Mouse (Mus musculus) left cerebral cortex, adult 18-20 months (tissue): ENCODE results near the gene Fiz1. TPM values are rescaled to one million over a fixed set of nuclear protein-coding genes. Genes with fewer than 3 reads are reported as not detected.
"Not testable (repeated sequence)": the region's sequence is repeated elsewhere in the genome, so short reads cannot be mapped to it uniquely, and the experiment has no call there.

Experiments
- DNase-seq, 2 experiments: peaks; one replicate each; pipeline ENCODE4 v3.0.0; 2021 to 2022; ENCODE audit warnings: low spot score in 2 of 2, mixed read lengths in 1 of 2
- total RNA-seq, 2 experiments: library from RNA; stranded (reverse); gene quantifications; 2 replicates each; pipeline ENCODE4 v1.2.3; 2021

Gene Fiz1
- total RNA-seq, 2 experiments from 2014 or later: 23.3 to 25.7 TPM

- DNase-seq: no peak
These were observed 6.3 kb downstream of the Fiz1 start for GRCm38 (mm10) chr7:5008229-5008628.

- DNase-seq: not testable (repeated sequence)
These were observed 11.6 kb downstream of the Fiz1 start for GRCm38 (mm10) chr7:5002876-5003275.

- peak in 1 of 2 experiments; percentile 19 for DNase-seq
These were observed 14.6 kb downstream of the Fiz1 start for GRCm38 (mm10) chr7:4999876-5000275.

GRCm38 (mm10) chr7:4996934-4997333 lies 17.6 kb downstream of the Fiz1 start:
- DNase-seq: no peak

DNA sequence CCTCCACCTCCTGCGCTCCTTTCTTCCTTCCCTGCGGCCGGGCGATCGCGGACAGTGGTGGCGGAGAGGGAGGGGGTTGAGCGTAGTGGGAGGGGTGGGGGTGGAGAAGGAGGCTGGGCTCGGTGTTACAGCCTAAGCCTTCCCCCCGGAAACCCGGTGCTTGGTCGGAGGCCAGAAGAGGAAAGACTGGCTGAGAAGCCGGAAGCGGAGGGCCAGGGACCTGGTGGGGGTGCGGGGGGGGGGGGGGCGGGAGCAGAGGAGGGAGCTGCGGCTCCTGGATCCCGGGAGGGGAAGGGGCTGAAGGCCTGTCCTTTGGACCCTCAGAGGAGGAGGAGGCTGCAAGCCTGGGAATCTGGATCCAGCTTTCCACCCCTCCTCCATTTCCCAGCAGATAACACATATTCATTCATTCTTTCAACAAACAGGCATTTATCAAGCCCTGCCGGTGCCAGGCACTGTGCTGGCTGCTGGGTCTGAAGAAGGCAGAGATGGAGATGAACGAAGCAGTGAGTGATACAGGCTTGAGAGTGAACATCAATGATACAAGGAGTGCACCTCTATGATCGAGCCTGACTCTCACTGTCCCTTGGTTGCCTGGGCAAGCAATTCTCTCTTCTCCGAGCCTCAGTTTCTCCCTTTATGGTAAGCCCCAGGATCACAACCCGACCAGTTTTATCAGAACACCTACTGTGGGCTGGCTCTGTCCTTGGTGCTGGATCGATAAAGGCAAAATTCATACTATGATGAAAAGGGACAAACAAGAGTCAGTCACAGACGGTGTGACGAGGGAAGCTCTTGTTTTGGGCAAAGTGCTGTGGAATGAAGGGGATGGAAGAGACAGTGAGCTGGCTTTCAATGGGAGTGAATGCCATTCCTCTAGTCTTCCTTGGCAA lies 18.2 kb downstream of the Fiz1 start, which contains the start of gene Zfp579:
Gene Zfp579, minus strand, starts transcription at position 156 of the 893 bp plus-strand sequence.
- DNase-seq: peak; percentile 91 to 95

- DNase-seq: no peak
These were observed 19.1 kb downstream of the Fiz1 start for GRCm38 (mm10) chr7:4995268-4996002.

DNA sequence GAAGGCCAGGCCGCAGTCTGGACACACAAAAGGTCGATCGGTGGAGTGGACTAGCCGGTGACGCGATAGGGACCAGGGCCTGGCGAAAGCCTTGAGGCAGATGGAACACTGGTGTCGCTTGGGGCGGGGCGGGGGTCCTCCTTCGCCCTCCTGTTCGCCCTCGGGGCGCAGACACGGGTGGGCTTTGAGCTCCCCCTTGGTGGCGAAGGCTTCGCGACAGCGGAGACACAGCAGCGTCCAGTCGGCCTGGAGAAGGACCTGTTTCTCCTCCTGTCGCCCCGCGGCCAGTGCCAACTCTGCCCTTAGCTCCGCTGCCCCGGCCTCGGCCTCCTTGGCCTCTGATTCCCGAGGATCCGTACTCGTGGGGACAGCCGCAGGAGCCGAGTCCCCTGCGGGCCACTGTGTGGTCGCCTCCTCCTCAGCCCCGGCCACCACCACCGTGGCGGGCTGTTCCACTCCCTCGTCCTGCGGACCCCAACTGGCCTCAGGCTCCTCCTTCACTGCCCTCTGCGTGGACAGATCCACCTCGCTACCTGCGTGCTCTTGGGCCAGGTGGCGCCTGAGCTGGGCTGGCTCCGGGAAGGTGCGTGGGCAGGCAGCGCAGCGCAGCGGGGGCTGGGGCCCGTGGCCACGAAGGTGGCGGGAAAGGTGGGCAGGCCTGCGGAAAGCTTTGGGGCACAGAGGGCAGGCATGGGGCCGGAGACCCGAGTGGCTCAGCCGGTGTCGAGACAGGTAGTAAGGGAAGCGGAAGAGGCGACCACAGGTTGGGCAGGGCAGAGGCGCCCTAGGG lies 20.3 kb downstream of the Fiz1 start:
- DNase-seq: no peak

- DNase-seq: no peak
These were observed 21.0 kb downstream of the Fiz1 start for GRCm38 (mm10) chr7:4993347-4993998.

GRCm38 (mm10) chr7:4988250-4988649 lies 26.2 kb downstream of the Fiz1 start:
- DNase-seq: no peak

GRCm38 (mm10) chr7:4976832-4977231 lies 37.7 kb downstream of the Fiz1 start:
- no peak for DNase-seq

- no peak for DNase-seq
These were observed 39.0 kb downstream of the Fiz1 start for GRCm38 (mm10) chr7:4975455-4975854.

DNA sequence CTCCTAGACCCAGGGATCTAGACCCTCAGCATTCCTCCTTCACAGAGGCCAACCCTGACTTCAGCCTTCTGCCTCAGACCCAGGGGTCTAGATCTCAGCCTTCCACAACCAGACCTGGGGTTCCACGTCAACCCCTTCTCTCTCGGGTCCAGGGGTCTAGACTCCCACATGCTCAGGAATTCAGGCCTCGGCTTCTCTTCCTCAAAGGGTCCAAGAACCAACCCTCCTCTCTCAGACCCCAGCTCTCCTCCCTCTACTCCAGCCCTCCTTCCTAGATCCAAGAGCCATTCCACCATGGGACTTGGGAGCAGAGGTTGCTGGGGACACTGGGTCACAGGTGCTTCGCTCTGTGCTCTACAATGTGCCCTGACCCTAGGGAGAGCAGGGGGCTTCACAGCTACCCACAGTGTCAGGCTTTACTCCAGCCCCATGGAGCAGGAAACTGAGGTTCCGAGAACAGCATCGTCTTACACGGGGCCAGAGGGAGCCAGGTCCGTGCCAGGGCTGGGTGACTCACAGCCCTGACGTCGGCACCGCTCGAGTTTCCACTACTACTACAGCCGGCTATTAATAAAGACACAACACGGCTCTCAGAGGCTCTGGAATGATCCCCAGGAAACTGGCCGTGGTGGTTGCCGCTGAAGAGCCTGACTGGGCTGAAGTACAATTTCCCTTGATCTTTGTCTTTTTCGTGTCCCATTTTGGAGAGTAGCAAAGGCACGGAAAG lies 42.0 kb downstream of the Fiz1 start:
- DNase-seq: no peak

DNA sequence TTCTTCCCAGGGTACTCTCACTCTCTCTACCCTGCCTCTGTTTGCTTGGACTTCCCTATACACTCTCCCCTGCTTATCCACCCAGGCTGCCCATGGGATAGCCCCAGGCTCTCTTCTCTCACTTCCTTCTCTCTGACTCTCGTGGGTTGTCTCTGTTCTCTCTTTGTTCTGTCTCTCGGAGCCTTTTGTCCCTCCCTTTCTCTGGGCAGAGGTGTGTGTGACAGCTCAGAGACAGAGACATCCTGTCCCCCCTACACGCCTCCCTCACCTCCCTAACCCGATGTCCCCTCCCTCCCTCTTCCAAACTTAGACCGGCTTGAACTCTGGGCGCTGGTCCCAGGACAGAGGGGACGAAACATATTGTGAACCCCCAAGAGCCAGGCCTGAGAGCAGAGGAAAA lies 42.8 kb downstream of the Fiz1 start:
- no peak for DNase-seq

- no peak for DNase-seq
These were observed 43.4 kb downstream of the Fiz1 start, which contains the start of gene Sbk3 for GRCm38 (mm10) chr7:4971068-4971467. Gene Sbk3, minus strand, starts transcription at chr7:4971168.

DNA sequence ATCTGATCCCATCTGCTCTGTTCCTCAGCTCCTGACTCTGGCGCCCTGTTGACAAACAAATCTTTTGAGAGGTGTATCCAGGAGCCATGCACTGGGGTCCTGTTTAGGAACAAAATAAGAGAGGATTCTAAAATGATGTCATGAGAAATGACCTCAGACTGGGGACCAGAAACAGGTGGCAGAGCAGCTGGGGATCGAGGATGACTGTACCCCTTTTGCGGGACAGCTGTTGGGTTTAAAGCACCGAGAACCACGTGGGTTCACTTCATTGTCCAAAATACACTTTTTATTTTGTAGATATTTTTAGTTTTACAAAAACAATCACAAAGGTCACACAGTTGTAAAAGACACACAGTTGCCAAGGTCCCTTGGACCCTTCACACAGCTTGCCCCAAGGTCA lies 49.5 kb downstream of the Fiz1 start:
- DNase-seq: no peak

DNA sequence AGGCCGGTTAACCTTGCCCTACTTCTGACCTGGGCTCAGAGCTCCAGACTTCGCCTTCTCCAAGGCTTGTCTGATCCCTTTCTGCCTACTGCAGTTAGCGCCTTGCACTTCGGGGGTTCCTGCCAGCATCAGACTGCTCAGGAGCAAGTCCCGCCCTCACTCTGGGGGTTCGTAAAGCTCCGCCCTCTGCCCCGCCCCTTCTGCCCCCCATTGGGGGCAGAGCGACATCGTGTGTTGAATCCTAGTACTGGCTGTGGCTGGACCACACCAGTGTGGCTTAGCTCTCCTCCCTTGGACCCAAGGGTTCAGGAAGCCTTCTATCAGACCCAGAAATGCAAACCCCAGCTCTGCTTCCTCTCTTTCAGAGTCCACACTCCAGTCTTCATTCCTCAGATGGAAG lies 50.2 kb downstream of the Fiz1 start, which contains the start of gene Sbk2:
Gene Sbk2, minus strand, starts transcription at position 135 of the 400 bp plus-strand sequence.
- peak; percentile 68 to 72 for DNase-seq

DNA sequence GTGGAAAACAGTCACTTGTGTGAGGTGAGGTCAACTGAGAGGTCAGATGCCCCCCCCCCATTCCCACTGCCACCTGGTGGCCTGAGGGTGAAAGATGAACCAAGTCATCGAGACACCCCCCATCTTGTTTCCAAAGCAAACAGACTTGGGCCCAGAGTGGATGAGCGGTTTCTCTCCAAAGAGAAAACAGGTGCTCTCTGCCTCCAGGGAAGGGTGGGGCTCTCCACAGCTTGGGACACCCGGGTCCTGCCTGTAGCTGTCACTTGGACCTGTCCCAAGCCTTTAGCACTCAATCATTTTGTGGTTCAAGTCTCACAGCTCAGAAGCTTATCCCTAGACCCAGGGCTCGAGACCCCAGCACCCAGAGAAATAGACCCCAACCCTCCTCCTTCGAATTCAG lies 51.0 kb downstream of the Fiz1 start:
- DNase-seq: no peak

GRCm38 (mm10) chr7:4957361-4957760 lies 57.1 kb downstream of the Fiz1 start:
- no peak for DNase-seq
